Mouse (Mus musculus) gastrocnemius, adult 18-20 months (tissue): Measurements from ENCODE around the gene Bicd2. TPM values are rescaled to one million over a fixed set of nuclear protein-coding genes. Genes with fewer than 3 reads are reported as not detected.
A peak's percentile ranks its signal among the peaks of the same experiment; 100 is the strongest.

ENCODE experiments used
- DNase-seq: peaks from one replicate; pipeline ENCODE4 v3.0.0; 2021; ENCODE audit warnings: low spot score
- total RNA-seq, 2 experiments: library from RNA; stranded (reverse); gene quantifications; 2 replicates each; pipeline ENCODE4 v1.2.3; 2021

Bicd2 gene
- total RNA-seq, 2 experiments from 2014 or later, result 23.4 to 28.6 TPM

- DNase-seq, result no peak
These were observed 56.8 kb downstream of the Bicd2 start for GRCm38 (mm10) chr13:49398191-49398590.

- peak; percentile 78 for DNase-seq
These were observed 58.8 kb downstream of the Bicd2 start for GRCm38 (mm10) chr13:49400139-49400538.

GRCm38 (mm10) chr13:49402628-49403027, 61.2 kb downstream of the Bicd2 start:
- DNase-seq, result no peak

GRCm38 (mm10) chr13:49407795-49408194, 66.4 kb downstream of the Bicd2 start:
- DNase-seq, result no peak

GRCm38 (mm10) chr13:49420754-49421605, 79.6 kb downstream of the Bicd2 start, which contains the start of gene Ippk:
Gene Ippk, plus strand, starts transcription at chr13:49421249.
- DNase-seq, result peak; percentile 97

- peak; percentile 10 for DNase-seq
These were observed 80.2 kb downstream of the Bicd2 start for GRCm38 (mm10) chr13:49421606-49421917.

GRCm38 (mm10) chr13:49421959-49422358, 80.6 kb downstream of the Bicd2 start:
- DNase-seq, result no peak

- DNase-seq, result no peak
These were observed 85.4 kb downstream of the Bicd2 start for GRCm38 (mm10) chr13:49426736-49427135.

GRCm38 (mm10) chr13:49428042-49428675, 86.8 kb downstream of the Bicd2 start:
- no peak for DNase-seq

GRCm38 (mm10) chr13:49430529-49430928, 89.1 kb downstream of the Bicd2 start:
- no peak for DNase-seq

GRCm38 (mm10) chr13:49433268-49434029, 92.1 kb downstream of the Bicd2 start:
- DNase-seq, result no peak

- DNase-seq, result no peak
These were observed 94.4 kb downstream of the Bicd2 start for GRCm38 (mm10) chr13:49435745-49436144.

GRCm38 (mm10) chr13:49436170-49436569, 94.8 kb downstream of the Bicd2 start:
- no peak for DNase-seq

Other genes starting within 250 kb of the Bicd2 start
- gene Wnk2, start 193.6 kb upstream of the Bicd2 start, total RNA-seq, result 10 to 100 TPM; 63.4 to 85.0 TPM
- gene Ninj1, start 154.1 kb upstream of the Bicd2 start, total RNA-seq, result 10 to 100 TPM; 17.3 to 23.8 TPM
- 100 to 1,000 TPM; 124 to 139 TPM for gene Card19, start 125.5 kb upstream of the Bicd2 start, total RNA-seq
- gene Susd3, start 92.9 kb upstream of the Bicd2 start, total RNA-seq, result under 1 TPM in 1 of 2 experiments, not detected in 1; 0.24 TPM
- under 1 TPM; 0.41 to 0.90 TPM for gene Fgd3, start 21.3 kb upstream of the Bicd2 start, total RNA-seq
- 1 to 10 TPM; 5.9 to 6.6 TPM for gene Ippk, start 79.7 kb downstream of the Bicd2 start, total RNA-seq
- gene Tes3-ps, start 151.7 kb downstream of the Bicd2 start, total RNA-seq, result 1 to 10 TPM; 1.4 to 1.6 TPM
- 1 to 10 TPM; 6.7 to 9.3 TPM for gene Ecm2, start 163.2 kb downstream of the Bicd2 start, total RNA-seq
- gene Aspn, start 202.9 kb downstream of the Bicd2 start, total RNA-seq, result 10 to 100 TPM in 1 of 2 experiments, 1 to 10 TPM in 1; 7.6 to 14.9 TPM
- 1 to 10 TPM in 1 of 2 experiments, under 1 TPM in 1; 0.82 to 2.1 TPM for gene Omd, start 240.9 kb downstream of the Bicd2 start, total RNA-seq